Mouse (Mus musculus): ENCODE results near the gene Sgms1.
A peak's percentile ranks its signal among the peaks of the same experiment; 100 is the strongest.

The Sgms1 gene

DNA sequence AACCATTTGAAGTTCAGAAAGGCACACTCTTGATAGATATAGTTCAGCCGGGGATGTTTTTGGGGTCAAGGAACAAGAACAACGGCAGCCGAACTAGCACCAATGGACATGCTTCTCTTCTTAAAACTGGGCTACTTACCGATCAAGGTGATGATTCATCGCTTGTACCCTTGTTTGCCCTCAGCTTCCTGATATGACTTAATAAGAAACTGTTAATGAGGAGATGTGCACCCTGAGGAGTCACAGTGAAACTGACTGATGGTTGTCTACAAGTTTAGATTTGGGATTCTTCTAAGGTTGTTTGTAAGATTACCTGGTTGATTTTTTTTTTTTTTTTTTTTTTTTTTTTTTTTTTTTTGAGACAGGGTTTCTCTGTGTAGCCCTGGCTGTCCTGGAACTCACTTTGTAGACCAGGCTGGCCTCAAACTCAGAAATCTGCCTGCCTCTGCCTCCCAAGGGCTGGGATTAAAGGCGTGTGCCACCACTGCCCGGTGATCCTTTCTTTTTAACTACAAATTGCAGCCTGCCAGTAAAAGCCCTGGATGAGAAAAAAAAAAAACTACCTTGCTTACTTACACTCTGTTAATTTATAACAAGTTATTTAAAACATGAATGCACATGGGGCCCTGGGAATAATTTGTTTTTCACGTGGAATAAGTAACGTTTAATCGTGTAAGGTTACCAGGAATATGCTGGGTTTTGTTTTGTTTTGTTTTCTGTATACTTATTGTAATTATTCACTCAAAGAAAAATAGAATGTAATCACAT lies 126.5 kb downstream of the Sgms1 start:
- no peak for DNase-seq

DNA sequence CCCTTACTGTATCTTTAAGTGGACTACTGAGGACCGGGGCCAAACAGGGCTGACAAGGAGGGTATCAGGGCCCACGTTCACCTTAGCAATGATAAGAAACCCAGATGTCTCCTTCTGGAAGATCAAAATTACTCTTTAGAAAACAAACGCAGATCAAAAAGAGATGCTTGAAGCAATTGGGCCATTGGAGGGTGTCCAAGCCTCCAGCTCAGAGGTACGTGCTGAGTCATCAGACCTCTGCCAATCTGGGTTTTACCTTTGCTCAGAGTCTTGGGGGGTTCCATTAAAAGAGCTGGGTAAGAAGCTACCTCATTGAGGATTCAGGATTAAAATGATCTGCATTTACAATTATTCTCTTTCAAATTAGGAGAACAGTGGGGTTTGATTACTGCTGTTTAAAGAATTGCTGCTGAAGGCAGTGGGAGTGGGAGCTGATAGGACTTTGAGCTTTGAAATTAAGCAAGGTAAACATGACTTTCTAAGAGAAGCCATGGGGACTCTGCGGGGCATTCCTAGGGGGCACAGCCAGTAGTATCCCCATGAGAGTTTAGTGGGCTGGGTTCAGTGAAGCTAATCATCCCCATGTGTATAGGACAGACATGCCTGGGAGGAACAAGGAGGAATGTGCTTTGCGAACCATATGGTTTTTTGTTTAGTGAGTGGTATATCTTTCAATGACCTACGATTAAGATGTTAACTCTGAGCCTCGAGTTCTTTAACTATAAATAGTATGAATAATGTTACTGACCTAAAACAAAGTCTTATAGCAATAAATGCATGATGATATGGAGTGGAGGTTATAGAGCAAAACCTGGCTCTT lies 128.4 kb downstream of the Sgms1 start:
- peak; percentile 53 for DNase-seq

DNA sequence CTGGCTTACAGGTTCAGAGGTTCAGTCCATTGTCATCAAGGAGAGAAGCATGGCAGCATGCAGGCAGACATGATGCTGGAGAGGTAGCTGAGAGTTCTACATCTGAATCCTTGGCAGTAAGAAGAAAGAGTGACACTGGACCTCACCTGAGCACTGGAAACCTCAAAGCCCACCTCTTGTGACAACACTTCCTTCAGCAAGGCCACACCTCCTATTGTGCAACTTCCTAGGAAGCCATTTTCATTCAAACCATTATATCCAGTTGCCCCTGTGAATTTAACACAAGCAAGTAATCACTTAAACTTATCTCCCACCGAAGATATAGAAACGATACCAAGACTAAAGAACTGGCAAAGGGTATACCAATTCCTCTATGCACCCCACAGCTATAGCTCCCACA lies 129.7 kb downstream of the Sgms1 start:
- no peak for DNase-seq

DNA sequence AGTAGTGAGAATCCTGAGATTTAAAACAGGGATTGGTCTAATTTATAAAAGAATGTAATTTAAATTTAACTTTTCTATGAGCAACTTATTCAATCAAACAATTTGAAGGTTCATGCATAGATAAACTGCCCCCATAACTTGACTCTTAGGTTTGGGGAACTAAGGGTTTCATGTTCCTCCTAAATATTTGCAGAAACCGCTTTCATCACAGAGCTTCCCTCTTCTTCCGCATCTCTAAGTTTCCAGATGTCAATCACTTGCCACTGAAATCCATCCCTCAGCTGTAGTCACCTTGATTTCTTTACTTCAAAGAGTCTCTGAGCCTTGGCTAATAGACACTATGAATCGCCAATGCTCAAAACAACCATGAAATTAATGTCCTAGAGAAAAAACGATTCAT lies 130.5 kb downstream of the Sgms1 start:
- DNase-seq = no peak

DNA sequence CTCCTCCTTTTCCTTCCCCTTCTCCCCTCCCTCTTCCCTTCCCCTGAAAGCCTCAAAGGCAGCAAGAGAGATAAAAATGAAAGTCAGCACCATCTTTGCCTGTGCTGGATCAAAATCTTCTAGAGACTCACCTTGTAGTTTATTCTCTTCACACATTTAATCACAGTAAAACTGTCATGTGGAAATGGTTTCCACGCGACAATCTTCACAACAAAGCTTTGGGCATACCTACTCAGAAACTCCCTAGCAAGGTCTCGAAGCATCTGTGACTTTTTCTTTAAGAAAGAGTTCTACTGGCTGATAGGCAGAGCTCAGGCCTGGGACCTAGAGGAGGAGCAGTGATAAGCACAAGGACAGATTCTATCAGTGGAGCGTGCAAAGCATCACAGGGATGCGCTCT lies 131.4 kb downstream of the Sgms1 start:
- no peak for DNase-seq

DNA sequence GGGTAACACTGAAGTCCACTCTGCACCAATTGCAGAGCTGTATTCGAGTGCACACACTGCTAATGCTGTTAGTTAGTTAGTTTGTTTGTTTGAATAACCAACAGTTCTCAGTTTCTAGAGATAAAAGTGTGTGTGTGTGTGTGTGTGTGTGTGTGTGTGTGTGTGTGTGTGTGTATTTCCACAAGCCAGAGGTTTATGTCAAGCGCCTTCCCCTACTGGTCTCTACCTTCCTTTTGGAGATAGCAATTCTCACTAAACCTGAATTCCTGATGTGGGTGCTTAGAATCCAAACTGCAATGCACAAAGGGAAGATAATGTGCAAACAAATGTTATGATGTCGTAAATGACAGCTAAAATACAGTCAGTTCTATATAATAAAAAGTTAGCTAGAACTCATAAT lies 131.9 kb downstream of the Sgms1 start:
- no peak for DNase-seq

DNA sequence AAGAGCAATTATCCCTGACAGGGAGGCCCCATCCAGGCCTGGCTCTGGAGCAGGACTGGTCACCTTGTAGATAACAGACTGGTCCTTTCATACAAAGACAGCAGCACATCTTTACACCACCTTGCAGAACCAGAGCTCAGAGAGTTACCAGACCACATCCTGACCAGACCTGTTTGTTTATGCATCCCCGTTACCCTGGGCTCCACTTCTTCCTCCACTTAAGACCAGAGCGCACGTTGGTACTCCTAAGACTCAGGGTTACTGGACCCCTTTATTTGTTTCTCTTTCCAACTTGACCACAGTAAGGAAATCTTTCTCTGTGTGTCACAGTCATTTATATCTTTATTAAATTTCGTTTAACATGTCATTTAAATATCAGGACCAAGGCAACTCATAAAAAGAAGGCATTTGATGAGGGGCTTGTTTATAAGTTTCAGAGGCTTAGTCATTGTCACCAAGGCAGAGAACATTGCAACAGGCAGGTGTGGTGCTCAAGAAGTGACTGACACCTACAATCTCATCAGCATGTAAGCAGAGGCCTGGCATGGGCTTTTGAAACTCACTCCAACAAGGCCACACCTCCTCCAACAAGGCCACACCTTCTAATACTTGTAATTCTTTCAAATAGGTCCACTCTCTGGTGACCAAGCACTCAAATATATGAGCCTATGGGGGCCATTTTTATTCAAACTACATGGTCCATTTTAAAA lies 132.7 kb downstream of the Sgms1 start:
- no peak for DNase-seq

DNA sequence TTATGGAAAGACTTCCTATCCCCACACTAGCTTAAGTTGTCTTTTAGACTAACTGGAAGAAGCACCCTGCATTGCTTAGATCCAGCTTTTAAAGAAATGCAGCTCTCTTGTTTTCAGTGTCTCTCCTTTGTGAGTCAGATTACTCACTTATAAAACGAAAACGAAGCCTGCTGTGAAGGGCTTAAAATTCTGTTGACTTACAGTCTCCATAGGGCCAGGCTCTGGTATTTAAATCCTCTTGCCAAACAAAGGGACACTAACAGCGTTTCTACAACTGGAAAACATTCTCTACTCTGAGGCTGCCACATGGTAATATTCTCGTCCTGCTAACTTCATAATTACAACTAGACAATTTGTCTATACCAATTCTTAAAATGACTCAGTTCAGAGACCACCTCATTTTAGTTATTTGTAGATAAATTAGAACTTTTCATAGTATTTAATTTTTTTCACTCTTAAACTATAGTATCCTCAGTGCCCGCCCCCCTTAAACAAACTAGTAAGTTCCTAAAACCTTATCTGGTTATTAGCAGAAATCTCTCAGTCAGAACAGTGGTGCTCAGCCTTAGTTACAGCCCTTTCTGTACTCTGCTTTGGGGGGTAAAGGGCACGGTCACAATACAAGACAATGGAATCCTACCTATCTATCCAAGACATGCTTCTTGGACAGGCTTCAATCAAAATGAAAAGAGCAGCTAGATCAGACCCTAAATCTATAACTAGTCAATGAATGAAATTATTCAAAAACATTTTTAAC lies 133.9 kb downstream of the Sgms1 start:
- DNase-seq = no peak

DNA sequence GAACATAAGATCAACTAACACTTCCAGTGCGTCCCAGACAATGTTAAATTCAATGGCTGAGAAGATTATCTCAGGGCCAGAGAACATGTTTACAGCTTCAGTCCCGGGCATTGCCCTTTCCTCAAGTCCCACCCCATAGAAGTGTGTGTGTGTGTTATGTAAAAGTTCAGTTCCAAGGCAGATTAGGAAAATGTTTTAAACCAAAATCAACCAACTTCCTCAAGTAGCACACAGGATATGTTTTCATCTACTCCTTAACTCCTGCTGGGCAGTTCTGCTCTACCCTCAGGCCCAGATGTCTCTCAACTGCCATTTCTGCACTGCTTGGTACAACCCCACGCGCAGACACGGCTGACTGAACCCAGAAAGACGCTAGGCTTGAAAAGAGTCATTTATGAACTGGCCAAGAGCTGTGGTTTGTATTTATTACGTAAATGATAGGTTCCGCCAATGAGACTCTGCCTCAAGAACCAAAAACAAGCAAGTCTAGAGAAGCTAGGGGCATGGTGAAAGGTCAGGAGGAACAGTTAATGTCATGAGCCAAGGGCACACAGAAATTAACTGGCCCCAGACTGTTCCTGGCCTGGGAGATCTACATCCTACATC lies 134.7 kb downstream of the Sgms1 start:
- peak; percentile 44 for DNase-seq

DNA sequence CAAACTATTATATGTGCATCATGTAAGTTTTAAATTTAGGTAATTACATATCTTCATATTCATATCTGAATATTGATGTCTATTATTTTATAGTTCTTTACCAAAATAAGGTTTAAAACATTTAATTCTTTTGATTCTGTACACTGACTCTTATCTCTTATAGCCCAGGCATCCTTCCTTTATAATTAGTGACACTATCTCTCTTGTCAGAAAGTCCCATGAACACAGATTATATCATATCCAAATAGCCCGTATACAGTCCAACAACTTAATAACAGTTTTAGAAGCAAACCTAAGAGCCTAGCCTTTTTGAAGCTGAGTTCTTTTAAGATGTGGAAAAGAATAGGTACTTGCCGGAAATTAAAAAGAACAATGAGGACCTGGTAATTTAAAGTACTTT lies 135.3 kb downstream of the Sgms1 start:
- no peak for DNase-seq

DNA sequence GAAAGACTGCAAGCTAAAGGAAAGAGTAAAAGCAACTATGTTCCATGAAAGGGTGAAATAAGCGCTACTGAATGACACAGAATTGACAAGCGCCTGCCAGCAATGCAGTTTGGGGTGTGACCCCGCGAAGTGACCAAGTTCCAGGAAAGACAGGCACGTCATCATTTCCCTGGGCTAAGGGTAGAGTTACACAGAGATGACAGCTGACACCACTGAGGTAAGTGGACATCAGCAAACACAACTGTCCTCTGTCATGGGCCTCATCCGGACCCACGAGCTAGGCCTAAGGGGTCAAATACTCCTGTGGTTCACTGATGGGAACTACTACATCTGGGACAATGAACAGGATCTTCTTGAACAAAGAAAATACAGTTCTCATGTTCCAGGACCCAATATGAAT lies 136.5 kb downstream of the Sgms1 start:
- DNase-seq = no peak

DNA sequence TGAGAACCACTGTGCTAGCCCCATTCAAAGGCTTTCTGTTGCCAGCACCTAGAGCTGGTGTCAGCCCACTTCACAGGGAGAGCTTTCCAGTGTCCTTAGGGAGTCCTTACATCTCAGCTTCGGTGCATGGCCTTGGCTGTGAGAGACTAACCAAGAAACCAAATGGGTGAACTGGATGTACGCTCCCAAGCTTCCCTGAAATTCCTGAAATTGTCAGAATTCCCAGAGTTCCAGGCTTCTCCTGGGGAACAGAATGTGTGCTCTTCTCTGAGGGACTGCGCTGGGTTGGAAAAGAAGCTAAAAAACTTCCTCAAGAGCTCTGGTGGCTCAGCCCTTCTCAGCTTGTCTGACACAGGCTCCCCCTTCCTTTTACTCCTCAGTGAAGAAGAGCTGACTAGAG lies 137.1 kb downstream of the Sgms1 start:
- no peak for DNase-seq

DNA sequence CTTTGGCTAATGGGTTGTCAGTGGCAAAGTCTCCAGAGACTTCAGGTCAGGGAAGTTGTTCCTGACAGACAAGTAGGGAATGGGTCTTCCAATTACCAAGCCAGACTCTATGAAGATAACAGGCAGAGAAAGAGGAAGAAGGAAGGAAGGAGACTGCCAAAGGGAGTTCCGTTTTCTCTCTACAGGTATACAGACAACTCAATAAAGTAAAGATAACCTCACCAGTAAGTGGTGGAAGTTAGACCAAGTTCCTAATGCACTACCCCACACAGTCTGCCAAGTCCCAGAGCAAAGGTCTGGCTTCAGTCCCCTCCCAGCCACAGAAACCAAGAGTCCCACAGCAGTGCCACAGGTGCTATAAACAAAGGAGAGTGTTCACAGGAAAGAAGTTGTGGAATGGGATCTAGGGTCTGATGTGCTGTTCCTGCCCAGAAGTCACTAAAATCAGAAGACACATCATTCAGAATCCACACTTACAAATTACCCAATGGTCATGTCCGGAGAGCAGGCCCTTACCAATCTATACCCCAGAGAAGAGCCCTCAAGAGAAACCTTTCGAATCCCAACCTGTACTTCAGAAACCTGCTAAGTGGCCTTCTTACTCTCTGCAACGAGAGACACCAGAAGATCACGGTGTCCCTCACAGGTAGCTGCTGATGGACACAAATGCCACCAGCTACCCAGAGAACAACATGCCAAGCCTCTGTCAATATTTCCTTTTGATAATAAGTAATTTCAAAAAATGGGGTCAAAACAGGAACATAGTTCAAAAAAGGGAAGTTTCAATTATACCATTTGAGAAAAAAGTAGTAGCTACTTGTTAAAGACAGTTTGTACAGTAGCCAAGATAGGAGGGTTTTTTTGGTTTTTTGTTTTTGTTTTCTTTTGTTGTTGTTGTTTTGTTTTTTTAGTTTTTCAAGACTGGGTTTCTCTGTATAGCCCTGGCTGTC lies 140.1 kb downstream of the Sgms1 start:
- DNase-seq = no peak

DNA sequence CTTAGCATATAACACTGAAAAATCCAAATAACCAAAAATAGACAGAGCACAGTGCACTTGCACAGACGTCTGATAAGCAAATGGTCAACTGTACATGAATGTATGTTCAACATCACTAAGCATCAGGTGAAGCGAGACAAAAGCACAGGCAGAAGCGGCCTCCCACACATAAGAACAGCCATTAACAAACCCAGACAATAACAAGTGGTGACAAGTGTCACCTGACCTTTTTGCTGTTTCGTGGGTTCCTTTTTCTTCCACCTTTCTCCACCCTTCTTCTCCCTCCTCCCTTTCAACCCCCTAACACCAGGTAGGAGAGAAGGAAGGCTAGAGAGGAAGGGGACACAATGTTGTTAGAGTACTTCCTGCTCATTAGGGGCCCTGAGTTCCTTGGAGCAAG lies 144.6 kb downstream of the Sgms1 start:
- DNase-seq = no peak

DNA sequence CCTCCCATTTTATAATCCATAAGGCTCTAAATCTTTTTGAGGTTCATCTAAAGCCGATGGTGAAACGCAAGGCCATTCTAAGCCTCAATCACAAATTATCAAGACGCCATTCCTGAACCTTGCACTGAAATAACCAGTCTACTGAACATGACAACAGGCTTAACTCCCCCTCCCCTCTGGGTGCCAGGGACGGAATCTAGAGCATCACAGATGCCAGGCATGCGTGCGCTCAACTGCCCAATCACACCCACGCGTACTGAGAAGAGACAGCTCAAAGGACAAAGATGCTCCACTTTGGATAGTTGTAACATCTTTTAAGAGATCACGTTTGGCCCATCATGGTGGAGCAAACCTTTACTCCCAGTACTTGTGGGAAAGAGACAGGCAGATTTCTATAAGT lies 146.3 kb downstream of the Sgms1 start:
- no peak for DNase-seq

DNA sequence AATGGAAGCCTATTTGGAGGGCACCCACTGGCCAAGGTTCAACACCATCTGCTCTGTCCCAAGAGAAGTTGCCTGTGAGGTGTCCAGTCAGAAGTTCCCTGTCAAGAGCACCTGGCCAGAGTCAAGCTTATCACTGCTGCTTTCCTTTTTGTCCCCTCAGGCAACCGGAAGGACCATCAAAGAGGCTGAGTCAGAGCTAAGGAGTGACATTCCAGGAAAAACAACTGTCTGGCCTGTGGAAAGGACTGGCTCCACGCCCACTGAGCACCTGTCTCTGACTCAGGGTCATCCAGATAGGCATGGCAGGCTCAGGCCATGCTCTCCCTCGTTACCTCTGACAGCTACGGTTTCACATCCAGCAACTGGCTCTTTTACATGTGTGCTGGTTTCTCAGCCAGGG lies 147.4 kb downstream of the Sgms1 start:
- DNase-seq = peak; percentile 45

DNA sequence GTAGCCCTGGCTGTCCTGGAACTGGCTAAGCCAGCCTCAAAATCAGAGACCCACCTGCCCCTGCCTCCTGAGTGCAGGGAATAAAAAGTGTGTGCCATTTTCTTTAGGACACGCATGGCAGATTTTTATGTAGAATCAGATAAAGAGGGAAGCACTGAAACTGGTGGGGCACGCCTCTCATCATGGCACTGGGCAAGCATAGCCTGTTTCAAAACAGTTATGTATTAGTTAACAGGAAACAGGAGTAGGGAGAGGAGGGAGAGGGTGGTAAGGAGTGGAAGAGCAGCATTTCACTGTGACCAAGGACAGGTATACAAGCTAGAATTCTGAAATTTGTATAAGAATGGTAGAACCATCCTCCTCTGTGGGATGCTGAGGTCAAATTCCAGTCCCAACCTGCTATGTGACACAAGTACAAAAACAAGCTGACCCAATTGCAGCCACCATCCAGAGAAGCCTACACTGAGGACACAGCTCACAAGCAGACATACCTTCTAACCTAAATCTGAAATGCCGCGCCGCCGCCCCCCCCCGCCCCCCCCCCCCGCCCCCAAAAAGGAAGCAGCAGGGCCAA lies 149.0 kb downstream of the Sgms1 start:
- DNase-seq = no peak

DNA sequence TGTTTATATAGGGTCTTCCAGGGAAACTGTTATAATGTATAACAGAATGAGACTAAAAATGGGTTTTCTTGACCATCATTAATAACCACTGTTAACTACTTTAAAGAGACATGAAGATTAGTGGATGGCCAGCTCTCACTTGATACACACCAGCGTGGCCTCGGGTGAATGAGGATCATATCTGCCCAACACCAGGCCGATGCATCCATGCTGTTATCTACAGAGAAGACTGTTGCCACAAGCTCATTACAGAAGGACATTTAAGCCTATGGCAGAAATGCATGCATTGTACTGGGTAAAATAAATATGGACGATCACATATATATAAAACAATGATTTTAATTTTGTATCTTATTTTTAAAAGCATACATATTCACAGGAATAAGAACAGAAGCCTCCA lies 149.6 kb downstream of the Sgms1 start:
- no peak for DNase-seq

DNA sequence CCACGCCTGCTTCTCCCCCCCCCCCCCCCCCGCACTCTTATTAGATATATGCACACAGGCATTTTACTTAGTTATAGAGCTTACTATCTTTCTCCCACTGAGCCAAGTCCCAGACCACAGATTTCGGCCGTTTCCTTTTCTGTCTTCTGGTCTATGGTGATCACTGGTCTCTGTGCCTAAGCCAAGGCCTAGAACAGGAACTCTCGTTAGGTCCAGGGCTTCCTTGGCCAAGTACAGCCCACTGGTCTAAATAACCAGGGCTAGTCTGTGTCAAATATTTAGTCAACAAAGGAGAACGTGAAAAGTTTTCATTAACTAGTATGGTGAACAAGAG lies 150.1 kb downstream of the Sgms1 start:
- DNase-seq = no peak

DNA sequence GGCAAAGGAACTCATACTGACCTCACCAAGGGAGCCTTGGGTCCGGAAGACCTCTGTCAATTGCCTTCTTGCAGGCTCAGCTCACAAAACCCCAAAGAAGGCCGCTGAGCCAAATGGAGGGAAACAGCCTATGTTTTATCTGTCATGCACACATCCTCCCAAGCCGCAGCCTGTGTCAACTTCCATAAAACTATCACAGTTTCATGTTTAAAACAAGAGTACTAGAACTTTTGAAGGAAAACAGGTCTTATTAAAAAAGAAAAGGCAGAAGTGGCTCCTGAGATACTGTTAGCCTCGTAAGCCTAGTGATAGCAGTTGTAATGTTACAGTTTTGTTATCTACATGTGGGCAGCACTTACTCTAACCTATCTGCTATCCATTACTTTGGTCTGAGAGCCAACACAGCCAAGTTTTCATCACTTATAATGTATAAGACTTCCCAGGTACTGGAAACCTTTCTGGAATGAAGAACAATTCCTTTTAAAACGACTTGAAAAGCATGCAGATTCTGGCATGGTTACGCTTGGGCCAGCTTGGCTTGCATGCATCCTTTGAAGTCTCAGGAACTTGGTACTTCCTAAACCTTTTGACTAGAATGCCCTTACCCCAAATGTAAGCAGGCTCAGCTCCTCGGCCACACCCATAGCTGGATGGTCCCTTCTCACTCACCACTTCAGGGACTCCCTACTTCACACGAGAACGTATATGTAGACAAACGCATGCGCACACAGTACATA lies 150.6 kb downstream of the Sgms1 start:
- no peak for DNase-seq

Data from kidney, postnatal 14 days (tissue).